Mouse (Mus musculus) leukemia stem cell, adult 10-12 weeks (primary cell): Measurements from ENCODE around the gene Gas1. TPM values are rescaled to one million over a fixed set of nuclear protein-coding genes. Genes with fewer than 3 reads are reported as not detected.

Experiments
- polyA plus RNA-seq: library from polyadenylated mRNA; stranded (reverse); fragments of >175 nt; gene quantifications from 2 replicates; pipeline ENCODE4 v1.2.3, GENCODE M21; 2012; ENCODE audit warnings: low replicate concordance

Gene Gas1
- 0.34 and 0.44 TPM in 2 replicates for polyA plus RNA-seq

GRCm38 (mm10) chr13:60177106-60177796 is at the start of gene Gas1:
Gene Gas1 (minus strand): TSS chr13:60177365.

